Mouse (Mus musculus): ENCODE data around the gene Prpf38b.

Prpf38b gene

DNA sequence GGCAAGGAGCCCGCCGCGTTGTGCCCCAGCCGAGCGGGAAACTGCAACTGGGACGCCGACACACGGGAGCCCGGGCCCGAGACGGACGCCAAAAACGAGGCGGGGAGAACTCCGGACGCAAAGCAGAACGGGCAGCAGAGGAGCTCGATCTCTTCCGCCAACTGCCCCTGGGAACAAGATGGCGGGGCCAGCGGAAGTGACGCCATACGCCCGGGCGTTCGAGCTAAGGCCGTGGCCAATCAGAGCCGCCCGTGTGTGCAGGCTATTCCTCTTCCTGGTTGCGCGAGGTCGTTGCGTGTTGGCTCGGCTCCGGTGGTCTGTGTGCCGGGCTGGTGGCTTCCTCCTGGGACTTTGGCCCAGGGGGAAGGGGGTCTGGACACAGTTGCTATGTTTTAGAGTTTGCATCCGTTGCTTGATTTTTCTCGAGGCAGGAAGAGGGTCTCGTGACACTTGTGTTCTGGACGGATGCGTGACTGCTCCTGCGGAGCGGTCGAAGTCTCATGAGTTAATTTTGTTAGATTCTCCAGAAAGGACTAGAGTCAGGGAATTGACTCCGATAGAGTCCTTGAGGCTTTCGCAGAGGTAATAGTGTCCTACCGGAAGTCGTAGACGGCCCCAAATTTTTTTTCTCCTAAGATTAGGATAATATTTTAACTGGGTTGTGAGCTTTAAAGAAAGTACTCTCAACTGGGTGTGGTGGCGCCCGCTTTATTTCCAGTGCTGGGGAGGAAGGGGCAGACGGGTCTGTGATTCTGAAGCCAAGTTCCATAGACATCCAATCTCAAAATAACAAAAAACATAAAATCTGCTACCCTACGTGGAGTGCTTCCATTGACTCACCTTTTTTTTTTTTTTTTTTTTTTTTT, at the start of gene Prpf38b:
Gene Prpf38b (minus strand): TSS at position 180 of the 866 bp plus-strand sequence.
- DNase-seq (ENCODE audit: low spot score) = peak; percentile 97

DNA sequence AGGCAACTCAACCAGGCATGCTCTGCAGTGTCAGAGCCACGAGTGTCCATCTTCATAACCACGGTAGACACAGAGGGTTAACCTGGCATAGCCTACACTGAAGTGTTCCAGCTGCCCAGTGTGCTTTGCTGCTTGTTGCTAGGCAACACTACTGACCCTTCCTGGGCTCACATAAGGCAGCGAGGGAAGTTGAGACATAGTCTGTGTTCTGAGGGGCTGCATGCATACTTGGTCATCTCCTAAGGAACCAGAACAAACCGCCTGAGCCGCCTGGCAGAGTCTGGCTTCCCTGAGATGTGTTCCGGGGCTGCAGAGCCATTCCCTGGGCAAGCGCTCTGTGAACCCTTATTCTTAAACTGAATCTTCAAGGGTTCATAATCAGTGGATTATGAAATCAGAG, 49.7 kb upstream of the Prpf38b start:
- DNase-seq (ENCODE audit: low spot score) = peak; percentile 20

DNA sequence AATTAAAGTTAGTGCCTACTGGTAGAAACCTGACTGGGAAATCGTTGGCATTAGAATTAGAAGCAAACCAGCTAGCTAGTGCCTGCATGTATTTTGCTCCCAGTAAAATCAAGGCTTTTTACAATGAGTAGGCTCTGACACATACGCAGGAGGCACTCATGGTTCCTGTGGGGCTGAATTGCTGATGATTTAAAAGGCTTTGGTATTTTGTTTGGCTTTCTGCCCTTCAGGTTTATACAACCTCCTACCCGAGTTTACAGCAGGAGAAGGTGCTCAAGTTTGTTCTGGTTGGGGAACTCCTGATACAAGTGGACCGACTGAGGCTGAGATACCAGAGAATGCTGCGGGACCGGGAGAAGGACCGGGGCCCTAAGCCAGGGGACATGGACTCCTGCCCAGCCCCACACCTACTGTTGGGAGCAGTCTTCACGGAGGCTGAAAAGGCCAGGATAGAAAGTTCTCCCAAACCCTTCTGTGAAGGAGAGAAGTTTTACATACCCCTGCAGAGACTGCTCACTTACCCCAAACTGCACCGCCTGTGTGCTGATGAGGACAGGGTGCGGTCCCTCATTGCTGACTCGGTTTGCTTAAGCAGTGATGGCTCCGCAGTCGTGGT, 48.3 kb upstream of the Prpf38b start:
- no peak for DNase-seq (ENCODE audit: low spot score)

DNA sequence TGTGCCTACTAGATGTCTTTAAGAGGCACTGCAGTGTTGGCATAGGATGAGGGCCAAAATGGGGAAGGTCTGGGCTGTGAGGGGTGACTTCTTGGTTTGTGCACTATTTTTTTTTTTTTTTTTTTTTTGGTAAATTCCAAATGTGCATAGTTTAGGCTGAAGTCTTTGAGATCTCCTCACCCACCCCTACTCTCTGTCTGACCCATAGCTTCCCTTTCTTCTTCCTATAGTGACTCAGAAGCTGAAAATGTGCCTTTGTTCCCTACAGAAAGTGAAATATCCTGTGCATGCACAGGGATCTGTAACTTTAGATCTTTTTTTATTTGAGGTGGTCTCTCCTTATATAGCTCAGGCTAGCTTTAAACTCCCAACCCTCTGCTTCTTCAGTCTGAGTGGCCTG, 46.4 kb upstream of the Prpf38b start:
- no peak for DNase-seq (ENCODE audit: low spot score)

DNA sequence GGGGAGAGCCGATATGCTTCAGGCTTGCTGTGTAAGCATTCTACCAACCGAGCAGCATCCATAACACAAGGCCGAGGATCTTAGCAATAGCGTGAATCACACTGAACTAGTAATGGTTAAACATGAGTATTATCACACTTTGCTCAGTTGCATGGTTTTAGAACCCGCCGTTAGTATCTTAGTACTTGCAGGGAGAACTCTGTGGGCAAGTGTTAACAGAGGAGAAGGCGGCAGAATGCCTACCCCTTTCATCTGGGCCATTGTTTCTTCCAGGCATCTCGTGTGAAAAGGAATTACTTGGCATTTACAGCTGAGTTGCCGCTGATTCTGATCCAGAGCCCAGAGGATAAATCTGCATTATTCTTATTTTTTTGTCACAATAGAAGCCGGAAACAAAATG, 29.5 kb upstream of the Prpf38b start:
- no peak for DNase-seq (ENCODE audit: low spot score)

DNA sequence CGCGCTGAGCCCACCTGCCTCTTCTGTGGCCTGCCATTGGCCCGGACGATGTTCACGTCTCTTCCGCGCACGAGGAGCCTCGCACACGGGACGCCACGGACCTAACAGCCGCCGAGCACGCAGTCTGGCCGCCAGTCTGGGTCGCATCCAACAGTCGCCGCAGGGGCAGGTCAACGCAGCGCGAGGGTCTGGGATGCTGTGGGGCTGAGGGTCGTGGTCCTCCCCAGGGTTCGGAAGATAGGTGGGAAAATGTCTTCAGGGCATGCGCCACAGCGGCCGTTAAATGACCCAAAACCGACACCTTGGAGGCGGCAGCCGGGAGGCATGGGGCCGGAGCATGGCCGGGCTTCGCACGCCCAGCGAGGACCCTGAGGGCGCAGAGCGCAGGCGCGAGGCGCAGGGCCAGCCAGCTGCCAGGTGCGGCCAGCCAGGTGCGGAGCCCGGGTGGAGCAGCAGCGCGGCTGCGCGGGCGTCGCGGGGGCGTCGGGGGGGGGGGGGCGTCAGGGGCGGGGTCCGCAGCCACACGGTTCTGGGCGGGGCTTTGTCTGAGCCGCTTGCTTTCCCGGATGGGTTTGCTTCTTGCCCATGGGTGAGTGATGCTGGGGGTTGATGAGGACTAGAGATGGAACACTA, 28.6 kb upstream of the Prpf38b start, which contains the start of gene Gm9857:
Gene Gm9857 (minus strand): TSS at position 445 of the 633 bp plus-strand sequence.
- DNase-seq (ENCODE audit: low spot score) = peak; percentile 39

DNA sequence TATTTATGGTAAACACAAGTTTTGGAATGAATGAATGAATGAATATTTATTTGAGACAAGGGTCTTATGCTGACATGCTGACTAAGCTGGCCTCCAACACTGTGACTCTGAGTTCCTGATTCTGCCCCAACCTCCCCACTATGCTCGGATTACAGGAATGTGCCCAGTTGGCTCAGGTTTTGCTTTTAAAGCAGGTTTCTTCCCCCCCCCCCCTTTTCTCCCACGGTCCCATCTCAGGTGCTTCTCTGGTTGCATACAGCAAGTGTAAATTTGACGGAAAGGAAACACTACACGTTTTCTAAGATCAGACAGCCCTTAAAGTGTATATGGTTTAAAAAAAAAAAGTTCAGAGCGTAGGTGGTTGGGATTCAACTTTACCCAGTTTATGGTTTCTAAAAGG, 28.0 kb upstream of the Prpf38b start, which contains the start of gene Henmt1:
Gene Henmt1 (plus strand): TSS at position 301 of the 400 bp plus-strand sequence.
- DNase-seq (ENCODE audit: low spot score) = no peak

DNA sequence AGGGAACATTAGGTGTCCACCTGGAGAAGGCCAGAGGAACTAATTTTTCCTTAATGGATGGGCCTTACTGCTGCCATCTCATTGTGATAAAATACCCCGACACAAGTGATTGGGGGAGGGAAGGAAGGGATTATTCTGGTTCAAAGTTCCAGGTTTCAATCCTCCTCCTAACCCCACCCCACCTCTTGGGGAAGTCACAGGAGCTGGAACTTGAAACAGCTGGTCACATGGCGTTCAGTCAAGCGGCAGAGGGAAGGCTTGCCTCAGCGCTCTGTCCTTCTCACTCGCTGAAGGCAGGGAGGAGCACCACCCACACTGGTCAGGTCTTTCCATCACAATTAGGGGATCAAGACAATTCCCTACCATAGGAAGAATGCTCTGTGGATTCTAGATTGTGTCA, 27.2 kb upstream of the Prpf38b start:
- no peak for DNase-seq (ENCODE audit: low spot score)

DNA sequence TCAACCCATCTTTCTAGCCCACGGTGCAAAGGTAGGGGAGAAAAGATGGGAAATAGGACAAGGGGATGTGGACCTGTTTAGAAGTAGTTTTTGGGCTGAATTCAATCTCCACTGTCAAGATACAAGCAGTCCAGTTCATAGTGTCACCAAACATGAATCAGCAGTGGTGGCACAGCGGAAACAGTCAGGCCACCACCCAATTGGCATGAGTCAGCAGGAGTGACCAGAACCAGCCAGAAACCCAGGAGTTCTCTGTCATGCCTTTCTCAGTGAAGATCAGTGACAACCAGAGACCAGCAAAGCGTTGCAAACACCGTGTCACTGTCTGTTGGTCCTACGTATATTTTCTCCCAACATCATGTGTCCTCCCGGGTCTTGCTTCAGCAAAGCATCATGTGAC, 22.0 kb upstream of the Prpf38b start:
- DNase-seq (ENCODE audit: low spot score) = no peak

DNA sequence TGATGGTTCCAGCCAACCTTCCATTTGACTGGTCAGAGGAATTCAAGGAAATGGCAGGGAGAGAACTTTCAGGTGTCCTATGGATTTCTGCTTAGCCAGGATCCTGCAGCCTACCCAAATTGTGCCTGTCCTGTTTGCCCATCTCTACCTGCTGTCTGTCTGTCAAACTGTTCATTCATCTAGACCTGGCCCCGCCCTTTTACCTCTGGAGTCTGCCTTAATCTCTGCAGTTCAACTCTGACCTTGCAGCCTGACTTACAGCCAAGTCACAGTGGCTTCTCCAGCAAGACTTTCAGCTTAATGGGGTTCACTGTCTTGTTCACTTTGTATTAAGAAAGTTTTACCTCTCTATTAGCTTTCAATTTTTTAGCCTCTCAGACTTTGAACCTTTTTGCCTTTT, 14.8 kb upstream of the Prpf38b start:
- DNase-seq (ENCODE audit: low spot score) = no peak

DNA sequence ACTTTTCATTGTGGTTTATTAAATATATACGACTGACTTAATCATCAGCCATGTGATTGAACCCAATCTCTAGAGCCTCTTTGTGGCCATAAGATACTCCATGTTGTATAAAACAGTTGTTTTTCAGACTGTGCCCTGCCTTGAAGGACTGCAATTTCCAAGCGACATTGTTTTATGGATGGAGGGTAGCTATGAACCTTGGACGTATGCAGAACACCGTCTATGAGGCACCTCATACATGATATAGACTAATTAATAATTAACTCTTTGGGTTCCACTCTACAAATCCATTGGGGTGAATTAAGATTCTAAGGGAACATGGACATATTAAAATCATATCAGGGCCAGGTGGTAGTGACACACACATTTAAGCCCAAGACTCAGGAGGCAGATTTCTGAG, 14.2 kb upstream of the Prpf38b start:
- no peak for DNase-seq (ENCODE audit: low spot score)

DNA sequence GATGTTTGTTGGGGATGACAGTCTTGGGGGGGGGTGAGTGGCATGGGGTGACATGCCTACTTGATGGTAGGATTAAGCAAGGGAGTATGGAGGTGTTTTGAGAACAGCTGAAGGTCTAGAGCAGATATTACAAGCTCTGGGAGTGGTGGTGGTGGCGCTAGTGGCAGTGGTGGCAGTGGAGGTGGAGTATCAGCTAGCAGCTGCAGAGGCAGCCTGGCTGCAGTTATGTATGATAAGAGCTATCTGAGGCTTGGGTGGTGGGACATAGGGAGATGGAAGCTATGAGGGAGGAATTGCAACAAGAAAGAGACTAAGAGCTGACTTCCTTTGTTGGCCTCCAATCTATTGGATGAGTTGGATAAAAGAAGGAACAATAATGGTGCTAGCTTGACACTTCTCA, 10.3 kb upstream of the Prpf38b start:
- no peak for DNase-seq (ENCODE audit: low spot score)

DNA sequence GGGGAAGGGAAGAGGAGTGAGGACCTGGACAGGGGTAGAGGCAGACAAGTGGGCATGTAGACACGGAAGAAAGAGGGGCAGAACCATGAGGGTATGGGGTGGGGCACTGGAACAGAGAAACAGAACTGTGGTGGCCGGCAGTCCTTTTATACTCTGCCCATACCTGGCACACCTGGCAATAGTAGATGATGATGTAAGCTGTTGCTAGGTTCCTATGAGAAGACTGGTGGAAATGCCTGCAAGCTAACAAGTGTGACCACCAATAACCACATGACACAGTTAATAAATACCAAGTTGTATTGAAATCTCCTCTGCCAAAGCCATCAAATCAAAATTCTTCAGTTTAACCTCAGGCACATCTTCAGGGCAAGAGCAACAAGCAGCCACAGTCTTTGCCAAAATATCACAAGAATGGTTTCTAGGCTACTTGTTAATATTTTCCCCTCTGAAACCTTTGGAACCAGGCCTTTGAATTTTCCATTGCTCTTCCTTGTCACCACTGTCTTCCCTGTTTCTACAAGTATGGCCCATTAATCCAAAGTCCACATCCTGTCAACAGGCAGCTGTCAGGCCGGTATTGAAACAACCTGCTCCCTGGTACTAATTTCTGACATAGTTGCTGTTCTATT, 9.0 kb upstream of the Prpf38b start:
- DNase-seq (ENCODE audit: low spot score) = peak; percentile 24

DNA sequence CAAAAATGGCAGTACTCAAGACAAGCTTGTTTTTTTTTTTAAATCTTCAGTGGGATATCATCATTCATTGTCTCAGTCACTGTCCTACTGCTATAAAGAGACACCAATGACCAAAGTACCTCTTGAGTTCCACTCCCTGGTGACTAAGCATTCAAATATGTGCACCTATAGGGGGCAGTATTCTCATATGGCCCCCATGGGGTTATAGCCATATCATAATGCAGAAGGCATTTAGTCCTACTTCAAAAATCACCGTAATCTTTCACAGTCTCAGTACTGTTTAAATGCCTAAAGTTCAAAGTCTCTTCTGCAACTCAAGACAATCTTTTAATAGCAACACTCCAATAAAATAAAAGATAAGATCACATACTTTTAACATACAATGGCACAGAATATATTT, 7.3 kb upstream of the Prpf38b start:
- DNase-seq (ENCODE audit: low spot score) = no peak

DNA sequence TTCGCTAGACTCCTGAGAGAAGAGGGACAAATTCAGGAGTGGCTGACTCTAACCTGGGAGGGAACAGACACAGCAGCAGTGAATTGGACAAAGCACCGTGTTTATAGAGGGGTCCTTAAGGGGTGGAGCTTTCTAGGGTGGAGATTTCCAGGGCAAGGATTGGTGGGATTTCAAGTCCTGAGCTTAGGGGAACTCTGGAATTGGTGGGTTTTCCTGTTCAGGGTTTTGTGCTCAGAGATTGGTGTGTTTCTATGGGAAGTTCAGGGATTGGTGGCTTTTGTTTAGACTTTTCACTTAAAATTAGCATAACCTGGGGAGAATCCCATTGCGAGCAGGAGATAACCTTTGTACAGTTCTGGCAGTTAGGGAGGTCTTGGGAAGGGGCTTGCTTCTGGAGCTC, 6.5 kb upstream of the Prpf38b start:
- no peak for DNase-seq (ENCODE audit: low spot score)

DNA sequence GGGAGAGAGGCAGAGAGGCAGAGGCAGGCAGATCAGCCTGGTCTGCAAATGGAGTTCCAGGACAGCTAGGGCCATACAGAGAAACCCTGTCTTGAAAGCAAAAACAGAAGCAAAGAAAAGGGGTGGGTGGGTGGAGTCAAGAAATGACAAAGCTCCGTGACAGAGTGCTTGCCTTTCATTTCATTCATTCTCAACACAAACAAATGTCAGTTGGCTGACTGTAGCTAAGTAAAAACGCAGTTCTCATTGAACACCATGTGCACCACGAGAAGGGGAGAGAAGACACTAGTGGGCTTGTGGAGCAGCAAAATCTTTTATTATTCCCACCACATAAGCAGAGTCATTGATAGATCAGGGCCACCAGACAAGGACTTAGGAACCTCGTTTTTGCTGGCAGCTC, 5.3 kb upstream of the Prpf38b start:
- DNase-seq (ENCODE audit: low spot score) = no peak

DNA sequence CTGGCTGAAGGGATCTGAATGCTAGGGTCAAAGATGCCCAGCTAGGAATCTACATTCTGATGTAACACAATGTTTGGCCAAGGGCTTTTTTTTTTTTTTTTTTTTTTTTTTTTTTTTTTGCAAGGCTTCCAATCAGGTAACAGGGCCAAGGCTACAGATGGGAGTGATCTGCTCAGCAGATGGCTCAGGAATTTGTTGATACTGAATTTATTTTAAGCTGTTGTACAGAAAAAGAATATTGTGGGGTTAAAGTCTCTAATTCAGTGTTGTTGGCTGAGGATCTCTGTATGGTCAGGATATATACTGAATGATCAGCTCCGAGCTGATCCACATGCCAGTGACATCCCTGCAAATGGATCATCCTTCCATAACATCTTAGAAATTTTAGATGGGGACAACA, 4.5 kb upstream of the Prpf38b start:
- no peak for DNase-seq (ENCODE audit: low spot score)

DNA sequence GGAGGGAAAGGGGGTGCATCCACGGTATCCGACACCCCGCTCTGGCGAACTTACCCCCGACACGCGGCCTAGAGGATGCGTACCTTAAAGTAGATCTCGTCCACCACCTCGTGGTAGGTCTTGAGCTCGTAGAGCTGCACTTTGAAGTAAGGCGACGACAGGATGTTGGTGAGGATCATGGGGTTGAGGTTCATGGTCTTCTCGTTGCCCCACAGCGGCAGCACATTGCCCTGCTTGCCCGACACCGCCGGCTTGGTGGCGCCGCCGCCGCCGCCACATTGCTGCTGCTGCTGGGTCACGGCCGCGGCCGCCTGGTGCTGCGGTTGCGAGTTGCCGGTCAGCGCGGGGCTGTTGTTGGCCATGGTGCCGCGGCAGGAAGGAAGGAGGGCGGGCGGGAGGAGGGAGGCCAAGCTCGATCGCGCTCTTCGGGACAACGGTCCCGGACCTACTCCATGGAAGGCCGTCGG, 413 bp downstream of the Prpf38b start:
- no peak for DNase-seq (ENCODE audit: low spot score)

DNA sequence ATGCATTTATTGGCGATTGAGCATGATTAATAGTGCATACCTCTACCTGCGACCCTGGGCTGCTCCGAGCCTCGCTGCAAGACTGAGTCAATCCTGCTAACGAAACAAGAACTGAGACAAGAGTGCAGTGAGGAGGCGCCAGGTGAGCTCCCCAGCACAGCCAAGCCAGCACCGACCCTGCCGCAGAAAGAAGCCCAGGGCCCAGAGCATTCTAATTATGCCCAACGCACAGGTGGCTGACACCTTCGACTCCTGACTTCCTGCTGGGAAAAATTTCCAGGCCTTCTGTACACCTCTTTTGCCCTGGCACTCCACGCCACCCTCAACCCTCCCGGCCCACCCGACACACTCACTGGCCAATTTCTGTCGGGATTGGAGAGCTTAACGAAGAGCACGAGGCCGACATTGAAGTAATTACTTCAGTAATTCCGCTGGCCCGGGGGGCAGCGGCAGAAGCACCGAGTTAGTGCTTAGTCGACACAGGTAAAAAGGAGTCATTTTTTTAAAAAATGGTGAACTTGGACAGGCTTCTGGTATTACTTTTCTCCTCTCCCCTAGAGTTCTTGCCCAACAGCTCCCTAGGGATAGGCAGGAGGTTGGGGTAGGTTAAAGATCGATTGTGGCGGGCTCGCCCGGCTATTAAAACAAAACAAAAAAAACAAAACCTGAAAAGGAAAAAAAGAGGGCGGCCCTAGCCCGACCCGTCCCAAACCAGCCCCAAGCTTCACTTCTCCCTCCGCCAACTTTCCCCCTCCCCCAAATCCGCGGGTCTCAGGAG, 1.0 kb downstream of the Prpf38b start:
- DNase-seq (ENCODE audit: low spot score) = peak; percentile 36

DNA sequence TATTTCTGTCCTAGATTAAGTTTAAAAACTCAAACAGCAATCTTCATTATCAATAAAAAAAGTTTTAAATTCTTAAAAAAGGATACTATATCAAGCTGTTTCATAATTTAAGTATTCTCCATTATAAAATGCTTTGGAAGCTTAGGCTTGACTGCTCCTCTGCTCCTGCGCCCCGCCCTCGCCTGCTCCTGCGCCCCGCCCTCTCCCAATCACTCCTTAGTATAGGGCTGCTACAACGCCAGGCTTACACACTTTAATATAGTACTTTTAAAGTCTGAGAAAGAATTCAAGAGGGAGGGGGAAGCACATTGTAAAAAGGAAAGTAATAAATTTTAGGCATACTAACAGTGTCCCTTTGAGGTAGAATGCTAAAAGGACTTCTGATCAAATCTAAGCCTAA, 8.6 kb downstream of the Prpf38b start:
- DNase-seq (ENCODE audit: low spot score) = no peak

DNA sequence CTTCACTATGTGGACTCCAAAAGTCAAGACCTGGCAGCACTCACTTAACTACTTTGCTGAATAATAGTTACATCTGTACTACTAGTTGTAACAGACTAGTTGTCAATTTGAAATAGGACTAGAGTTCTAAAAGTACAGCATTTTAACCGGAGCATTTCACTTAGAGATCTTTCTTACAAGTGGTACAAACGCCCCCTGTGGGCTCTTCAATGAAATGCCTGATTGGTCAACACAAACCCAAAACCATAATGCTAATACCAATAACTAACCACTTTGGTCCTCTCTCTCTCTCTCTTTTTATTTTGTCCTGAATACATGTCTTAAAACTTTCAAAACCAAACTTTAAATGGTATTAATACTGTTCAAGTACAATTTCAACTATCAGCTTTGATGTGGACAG, 9.5 kb downstream of the Prpf38b start:
- no peak for DNase-seq (ENCODE audit: low spot score)

DNA sequence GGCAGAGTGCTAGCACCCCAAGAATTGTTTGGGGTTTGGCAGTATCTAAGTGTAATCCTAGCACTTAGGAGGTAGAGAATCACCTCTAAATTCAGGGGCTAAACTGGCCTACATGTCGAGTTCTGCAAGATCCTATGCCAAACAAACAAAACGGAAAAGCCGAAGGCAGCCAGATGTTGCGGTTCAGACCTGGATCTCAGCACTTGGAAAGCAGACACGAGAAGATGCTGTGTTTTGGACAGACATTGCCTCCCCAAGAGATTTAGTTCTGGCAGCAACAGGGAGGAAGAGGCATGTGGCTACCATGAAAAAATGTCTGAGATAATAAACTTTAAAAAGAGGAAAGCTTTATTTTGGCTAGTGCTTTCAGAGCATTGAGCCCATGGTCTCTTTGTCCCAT, 10.8 kb downstream of the Prpf38b start:
- DNase-seq (ENCODE audit: low spot score) = no peak

Data from yolk sac, embryonic 10.5 days (tissue).